Mouse (Mus musculus): ENCODE measurements around the gene Arid5b.

Arid5b gene

DNA sequence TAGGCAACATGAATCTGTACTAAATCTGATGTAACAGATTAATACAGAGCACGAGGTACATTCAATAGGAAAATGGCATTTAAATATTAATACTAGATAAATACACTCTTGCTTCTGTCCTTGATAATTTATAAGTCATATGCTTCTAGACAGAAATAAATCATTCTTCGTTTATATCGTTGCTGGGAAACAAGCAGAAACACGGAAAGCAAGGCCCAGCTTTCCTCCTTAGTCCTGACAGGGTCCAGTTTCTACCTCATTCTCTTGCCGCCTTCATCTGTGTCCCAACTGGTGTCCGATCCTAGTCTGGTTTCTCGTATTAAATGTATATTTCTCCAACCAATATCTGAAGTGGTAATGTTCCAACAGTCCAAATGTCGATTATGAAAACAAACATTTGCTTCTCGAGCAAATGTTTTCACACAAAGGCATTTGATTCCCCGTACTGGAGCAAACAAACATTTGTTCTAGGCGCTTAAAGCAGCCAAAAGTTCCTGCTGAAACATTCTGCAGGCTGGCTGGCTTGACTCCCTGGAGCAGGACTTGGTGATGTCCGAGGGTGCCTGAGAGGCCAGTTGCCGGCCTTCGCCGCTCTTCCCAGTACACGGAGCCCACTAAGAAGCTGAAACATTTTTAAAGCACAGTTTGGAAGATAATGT lies 217.8 kb downstream of the Arid5b start:
- DNase-seq (ENCODE audit: low read depth in 1 of 2, low spot score in 2 of 2) = no peak

DNA sequence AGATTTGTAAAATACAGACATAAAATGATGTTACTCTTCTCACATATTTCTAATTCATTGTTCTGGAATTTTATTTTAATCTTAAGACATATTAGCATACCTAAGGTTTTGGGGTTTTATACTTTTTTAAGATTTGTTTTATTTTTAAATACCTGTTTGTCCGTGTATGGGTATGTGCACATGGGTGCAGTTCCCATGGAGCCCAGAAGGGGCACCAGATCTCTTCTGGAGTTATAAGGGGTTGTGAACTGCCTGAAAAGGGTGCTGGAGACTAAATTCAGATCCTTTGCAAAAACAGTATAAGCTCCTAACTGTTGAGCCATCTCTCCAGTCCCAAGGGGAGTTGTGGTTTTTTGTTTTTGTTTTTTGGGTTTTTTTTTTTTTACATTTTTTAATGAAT lies 220.2 kb downstream of the Arid5b start:
- no peak for DNase-seq (ENCODE audit: low read depth in 1 of 2, low spot score in 2 of 2)

DNA sequence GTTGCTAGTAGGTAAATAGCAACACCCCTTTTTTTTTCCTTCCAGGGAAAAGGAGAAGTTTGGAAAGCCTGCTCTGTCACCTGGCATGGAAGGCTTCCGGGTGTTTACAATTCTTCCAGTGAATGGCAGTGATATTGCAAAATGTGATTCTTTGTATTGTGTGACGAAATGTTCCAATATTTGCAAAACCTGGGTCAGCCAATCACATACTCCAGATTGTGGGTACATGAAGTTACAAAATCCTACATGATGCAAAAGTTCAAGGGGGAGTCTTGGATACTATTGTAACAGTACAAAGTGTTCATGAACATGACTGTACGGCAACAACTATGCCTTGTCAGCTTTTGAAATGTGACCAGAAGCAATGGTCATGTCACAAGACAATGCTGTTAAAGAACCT lies 220.7 kb downstream of the Arid5b start:
- DNase-seq (ENCODE audit: low read depth in 1 of 2, low spot score in 2 of 2) = peak in 1 of 2 experiments; percentile 12

DNA sequence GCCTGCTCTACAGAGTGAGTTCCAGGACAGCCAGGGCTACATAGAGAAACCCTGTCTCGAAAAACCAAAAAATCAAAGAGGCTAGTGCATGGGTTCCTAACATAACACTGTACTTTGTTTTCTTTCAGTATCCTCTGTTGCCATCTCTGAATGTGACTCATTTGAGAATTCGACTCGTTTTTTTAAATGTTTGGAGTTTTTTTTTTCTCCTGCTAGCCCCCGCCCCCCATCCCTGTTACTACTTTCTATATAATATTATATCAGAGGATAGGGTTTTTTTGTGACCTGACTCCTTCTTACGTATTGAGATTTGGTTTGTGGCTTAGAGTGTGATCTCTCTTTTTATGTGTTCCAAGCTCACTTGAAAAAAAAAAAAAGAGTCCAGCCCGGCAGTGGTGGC lies 223.8 kb downstream of the Arid5b start:
- DNase-seq (ENCODE audit: low read depth in 1 of 2, low spot score in 2 of 2) = no peak

DNA sequence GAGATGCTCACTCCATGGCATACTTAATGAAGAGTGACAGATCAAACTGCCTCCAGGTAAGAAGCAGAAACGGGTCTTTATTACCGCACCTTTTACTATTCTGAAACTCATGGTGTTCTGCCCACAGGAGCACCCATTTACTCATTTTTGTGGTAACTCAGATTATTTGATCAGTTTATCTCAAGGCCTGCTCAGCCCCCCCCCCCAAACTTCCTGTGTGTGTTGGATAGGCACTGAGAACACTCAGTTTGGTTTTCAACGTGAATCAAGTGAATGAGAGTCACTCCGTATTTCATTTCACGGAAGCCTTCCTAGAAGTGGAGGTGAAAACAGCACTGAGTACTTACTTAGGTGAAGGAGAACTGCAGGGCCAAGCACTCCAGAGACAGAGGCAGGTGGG lies 224.4 kb downstream of the Arid5b start:
- DNase-seq (ENCODE audit: low read depth in 1 of 2, low spot score in 2 of 2) = no peak

DNA sequence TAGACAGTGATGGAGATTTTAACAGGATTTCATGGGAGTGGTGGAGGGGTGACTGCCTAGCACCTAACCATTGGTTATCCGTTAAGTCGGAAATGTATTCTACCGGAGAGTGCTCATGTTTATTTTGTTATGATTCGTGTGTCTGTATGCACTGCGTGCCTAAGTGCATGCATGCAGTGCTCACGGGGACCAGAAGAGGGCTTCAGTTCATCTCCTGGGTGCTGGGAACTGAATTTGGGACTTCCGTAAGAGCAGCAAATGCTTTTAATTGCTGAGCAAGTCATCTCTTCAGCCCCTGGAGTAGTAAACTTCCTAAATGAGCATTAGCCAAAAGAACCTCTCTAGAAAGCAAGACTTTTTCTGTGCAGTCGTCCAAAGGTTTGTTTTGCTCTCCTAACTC lies 226.2 kb downstream of the Arid5b start:
- DNase-seq (ENCODE audit: low read depth in 1 of 2, low spot score in 2 of 2) = no peak

DNA sequence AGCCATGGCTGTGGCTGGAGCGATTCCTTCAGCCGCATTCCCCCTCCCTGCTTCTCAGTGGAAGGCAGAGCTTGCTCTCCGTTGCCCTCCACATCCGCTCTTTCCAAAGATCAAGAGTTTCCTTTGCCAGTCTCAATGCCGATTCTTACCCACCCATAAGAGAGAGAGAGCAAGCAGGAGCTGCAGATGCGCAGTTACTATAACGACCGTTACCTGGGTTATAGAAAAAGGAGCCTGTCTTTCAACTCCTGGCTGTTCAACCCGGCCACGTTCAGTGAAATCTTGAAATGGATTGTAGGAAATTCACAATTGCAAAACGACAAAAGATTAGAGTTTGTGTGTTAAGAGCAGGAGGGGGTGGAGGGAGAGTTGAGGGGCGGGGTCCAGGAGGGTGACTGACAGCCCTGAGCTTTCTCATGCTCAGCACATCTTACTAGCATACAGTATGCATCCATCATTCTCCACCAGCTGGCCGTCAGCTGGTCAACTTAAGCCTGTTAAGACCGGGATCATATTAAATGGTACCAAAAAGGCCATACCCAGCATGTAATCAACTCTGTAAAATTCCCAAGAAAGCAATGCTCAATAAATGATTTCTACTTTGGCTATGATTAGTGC lies 227.1 kb downstream of the Arid5b start:
- DNase-seq (ENCODE audit: low read depth in 1 of 2, low spot score in 2 of 2) = no peak

DNA sequence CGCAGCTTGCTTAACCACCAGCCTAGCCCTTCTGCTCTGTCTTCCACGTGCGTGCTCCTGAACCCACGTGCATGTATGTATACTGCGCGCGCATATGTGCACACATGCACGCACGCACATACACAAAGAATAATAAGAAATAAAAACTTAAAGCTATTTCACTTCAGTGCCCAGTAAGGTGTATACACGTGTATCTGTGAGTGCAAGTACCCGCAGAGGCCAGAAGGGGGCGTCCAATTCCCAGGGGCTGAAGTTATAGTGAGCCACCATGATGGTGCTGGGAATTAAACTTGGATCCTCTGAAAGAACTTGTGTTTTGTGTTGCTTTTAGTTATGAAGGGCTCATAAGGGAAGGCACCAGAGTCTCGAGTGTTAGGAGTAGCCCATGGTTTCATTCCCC lies 227.7 kb downstream of the Arid5b start:
- no peak for DNase-seq (ENCODE audit: low read depth in 1 of 2, low spot score in 2 of 2)

DNA sequence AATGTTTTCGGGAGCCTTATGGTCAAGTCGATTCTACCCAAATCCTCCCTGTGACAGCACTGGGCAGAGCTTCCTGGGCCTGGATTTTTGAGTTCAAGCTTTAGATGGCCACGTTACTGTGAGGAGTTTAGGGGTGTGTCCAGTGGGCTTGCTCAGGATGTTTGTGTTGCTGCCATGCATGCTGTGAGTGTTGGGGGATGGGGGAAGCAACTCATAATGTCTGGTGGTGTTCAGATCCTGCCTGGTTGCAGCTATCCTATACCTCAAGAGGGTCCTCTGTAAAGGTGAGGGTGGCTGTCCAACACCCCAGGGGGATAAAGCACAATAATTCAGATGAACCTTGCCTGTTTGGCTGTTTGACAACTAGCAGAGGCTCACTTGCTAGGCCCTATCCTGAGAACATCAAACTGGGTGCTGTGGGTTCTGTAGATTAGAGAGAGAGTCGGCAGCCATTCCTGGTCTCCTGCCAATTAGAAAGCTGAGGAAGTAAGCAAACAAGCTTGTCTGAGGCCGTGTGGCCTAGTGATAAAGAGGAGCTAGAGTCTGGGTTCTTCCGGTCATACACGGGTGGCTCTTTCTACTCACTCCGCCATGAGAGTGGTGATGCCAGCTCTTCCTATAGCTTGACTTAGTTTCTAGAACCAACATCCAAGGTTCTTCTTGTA lies 229.8 kb downstream of the Arid5b start:
- no peak for DNase-seq (ENCODE audit: low read depth in 1 of 2, low spot score in 2 of 2)

DNA sequence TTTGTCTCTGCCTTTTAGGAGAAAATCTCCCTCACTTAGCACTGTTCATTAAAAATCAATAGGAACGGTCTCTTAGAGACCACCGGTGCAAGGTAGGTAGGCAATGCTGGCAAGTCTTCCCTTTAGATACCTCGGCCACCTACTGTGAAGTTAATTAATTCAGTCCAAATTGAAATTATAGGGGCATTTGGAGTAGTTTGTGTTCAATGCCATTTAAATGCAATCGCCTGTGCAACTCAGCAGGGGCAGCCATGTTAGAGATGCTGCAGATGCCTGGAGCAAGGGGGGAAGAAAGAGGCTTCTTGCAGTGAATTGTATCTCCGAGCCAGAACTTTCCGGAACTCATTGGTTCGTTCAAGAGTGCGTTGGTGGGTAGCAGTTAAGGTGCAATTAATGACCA lies 233.7 kb downstream of the Arid5b start:
- DNase-seq (ENCODE audit: low read depth in 1 of 2, low spot score in 2 of 2) = no peak

DNA sequence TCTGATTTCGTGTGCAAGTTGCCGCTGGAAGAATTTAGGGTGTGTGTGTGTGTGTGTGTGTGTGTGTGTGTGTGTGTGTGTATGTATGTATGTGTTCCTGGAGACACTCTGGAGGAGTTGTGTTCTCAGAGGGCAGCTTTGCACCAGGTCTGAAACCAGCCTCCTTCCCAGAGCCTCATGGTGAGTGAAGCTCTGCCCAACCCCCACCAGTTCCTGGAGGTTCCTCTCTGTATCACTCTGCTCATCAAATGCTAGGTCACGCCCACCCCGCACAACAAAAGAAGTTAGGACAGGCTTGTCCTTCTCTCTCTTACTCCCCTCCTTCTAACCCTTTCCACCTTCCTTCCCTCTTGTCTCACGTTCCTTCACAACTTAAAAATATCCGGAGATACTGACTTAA lies 234.6 kb downstream of the Arid5b start:
- DNase-seq (ENCODE audit: low read depth in 1 of 2, low spot score in 2 of 2) = no peak
